Mouse (Mus musculus) limb, embryonic 14.5 days (tissue): ENCODE measurements around the gene Tspan12. TPM values are rescaled to one million over a fixed set of nuclear protein-coding genes. Genes with fewer than 3 reads are reported as not detected.

ENCODE experiments used
- ATAC-seq: fragments of 200-750 bp; cut with Nextera tagmentation; 2 replicates; pipeline ENCODE4 v1.8.0; 2017; ENCODE audit warnings: low read depth, moderate number of reproducible peaks, moderate TSS enrichment; ENCODE audit not compliant: low FRiP score
- DNase-seq: peaks from one replicate; pipeline ENCODE4 v3.0.0-alpha.2; 2015; ENCODE audit warnings: low spot score
- H3K27ac ChIP-seq: fragments of 300-500 bp; sonication (generic); replicated peaks from 2 replicates; pipeline ENCODE4 v1.5.1; 2014; ENCODE audit warnings: low read depth, mild to moderate bottlenecking, low read length, moderate library complexity, mixed read lengths
- H3K27me3 ChIP-seq: fragments of 300-500 bp; sonication (generic); 2 replicates; pipeline ENCODE4 v1.6.1; 2014; ENCODE audit warnings: low read length, mixed read lengths; ENCODE audit not compliant: control insufficient read depth, insufficient read depth
- H3K36me3 ChIP-seq: fragments of 300-500 bp; sonication (generic); 2 replicates; pipeline ENCODE4 v1.6.1; 2014; ENCODE audit warnings: mild to moderate bottlenecking, low read length, moderate library complexity, mixed read lengths; ENCODE audit not compliant: control insufficient read depth, insufficient read depth
- H3K4me1 ChIP-seq: fragments of 300-500 bp; sonication (generic); 2 replicates; pipeline ENCODE4 v1.6.1; 2014; ENCODE audit warnings: antibody characterized with exemption, low read length, mixed read lengths; ENCODE audit not compliant: control insufficient read depth, insufficient read depth
- H3K4me2 ChIP-seq: fragments of 300-500 bp; sonication (generic); replicated peaks from 2 replicates; pipeline ENCODE4 v1.6.1; 2014; ENCODE audit warnings: low read depth, mild to moderate bottlenecking, low read length, moderate library complexity; ENCODE audit not compliant: severe bottlenecking
- H3K4me3 ChIP-seq: fragments of 300-500 bp; sonication (generic); replicated peaks from 2 replicates; pipeline ENCODE4 v1.5.1; 2014; ENCODE audit warnings: low read length
- H3K9ac ChIP-seq: fragments of 300-500 bp; sonication (generic); 2 replicates; pipeline ENCODE4 v1.6.1; 2014; ENCODE audit warnings: mild to moderate bottlenecking, low read depth, low read length, moderate library complexity; ENCODE audit not compliant: severe bottlenecking
- H3K9me3 ChIP-seq: fragments of 300-500 bp; sonication (generic); 2 replicates; pipeline ENCODE4 v1.6.1; 2016; ENCODE audit warnings: low read length; ENCODE audit not compliant: control insufficient read depth
- POLR2A ChIP-seq: fragments of 200-500 bp; IDR thresholded peaks from 2 replicates; pipeline ENCODE4 v1.8.0; 2012; ENCODE audit warnings: inconsistent platforms, mild to moderate bottlenecking, moderate library complexity, borderline replicate concordance; ENCODE audit not compliant: insufficient read depth, insufficient read length; ENCODE audit errors: extremely low read depth
- WGBS: fragments of 180-500 bp; shearing (Covaris S2); extraction: QIAGEN DNeasy Blood & Tissue Kit; methylation state at CpG from one replicate; pipeline ENCODE4 v1.1.7; 2014; 5-methylcytosine and 5-hydroxymethylcytosine counted together
- polyA plus RNA-seq, 2 experiments: library from polyadenylated mRNA; depleted of rRNA in 1 of 2; stranded (reverse) in 1 of 2; unstranded in 1 of 2; fragments of >200 nt; fragmentation: Nextera tagmentation in 1 of 2; extraction: Ambion mirVana in 1 of 2; gene quantifications; 2 replicates each; pipeline versions ENCODE4 v1.2.1 to v1.2.3; 2012 to 2014

Gene Tspan12
- polyA plus RNA-seq, 2 experiments, result 10.2 to 34.0 TPM

DNA sequence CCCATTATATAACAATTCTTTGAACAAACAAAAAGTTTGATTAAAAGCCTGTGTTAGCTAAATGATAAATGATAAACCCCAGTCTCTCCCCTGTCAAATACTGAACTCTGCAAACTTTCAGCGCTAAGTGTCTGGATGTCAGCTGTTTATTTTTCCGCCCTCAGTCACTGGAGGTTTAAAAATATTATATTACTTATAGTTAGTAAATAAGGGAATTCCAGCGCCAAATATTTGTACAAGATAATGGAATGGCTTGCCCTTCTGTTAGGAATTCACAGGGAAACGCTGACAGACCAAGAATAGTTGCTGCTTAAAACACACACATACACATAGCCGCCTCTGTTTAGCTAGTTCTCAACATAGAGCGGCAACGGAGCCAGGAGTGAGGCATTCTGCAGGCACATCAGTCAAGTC is 29.6 kb downstream of the Tspan12 start:
- TF ChIP-seq POLR2A, result no peak
- Histone ChIP-seq H3K4me3 (no peak overlapping the region), H3K4me1 (peaks cover 6% of the 10 kb centered on the region; the same call in 1 of the 2 replicates), H3K36me3 (no peaks in the 10 kb centered on the region), H3K9ac (no peak overlapping the region), H3K9me3 (no peaks in the 10 kb centered on the region), H3K27ac (no peak overlapping the region), H3K4me2 (no peak overlapping the region), H3K27me3 (no peaks in the 10 kb centered on the region)
- 76% methylated on average over 7 of the region's 7 CpGs for WGBS
- ATAC-seq, result no peak
- no peak for DNase-seq

DNA sequence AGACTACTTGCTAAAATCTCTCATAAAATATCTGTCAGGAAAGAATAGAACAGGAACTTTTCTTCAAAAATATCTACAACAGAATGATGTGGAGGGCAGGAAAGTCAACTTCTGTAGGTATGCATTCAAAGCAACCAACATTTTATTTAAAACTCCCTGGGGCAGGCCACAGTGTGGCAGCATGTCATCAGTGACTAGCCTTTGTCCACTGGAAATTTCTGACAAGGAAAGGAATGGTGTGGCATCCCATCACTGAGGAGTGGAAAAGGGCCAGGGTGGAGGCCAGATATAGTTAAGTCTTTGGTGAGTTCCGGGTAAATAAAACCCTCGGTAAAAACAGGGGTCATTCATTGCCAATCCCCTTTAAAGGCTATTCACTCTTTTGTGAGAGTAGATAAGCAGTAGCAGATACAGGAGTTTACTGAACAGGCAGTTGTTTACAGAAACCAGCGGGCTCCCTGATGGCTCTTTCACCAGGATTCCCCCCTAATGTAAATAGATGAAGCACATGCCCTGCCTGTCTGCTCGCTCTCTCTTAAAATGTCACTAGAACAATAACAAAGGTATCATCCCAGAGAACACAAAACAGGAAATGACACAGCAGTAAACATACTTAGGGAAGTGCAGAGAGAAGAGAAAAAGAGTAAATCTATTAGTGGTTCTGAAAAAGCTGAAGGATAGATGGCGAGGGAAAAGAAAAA is 34.1 kb downstream of the Tspan12 start:
- TF ChIP-seq POLR2A, result no peak
- Histone ChIP-seq H3K27me3 (no peaks in the 10 kb centered on the region), H3K4me2 (no peak overlapping the region), H3K9ac (no peak overlapping the region), H3K4me1 (peaks cover 5% of the 10 kb centered on the region; the same call in 1 of the 2 replicates), H3K9me3 (no peaks in the 10 kb centered on the region), H3K27ac (no peak overlapping the region), H3K4me3 (no peak overlapping the region), H3K36me3 (peaks cover 4% of the 10 kb centered on the region)
- DNase-seq (no peak), ATAC-seq (no peak)
- 42% methylated on average over 5 of the region's 5 CpGs for WGBS

DNA sequence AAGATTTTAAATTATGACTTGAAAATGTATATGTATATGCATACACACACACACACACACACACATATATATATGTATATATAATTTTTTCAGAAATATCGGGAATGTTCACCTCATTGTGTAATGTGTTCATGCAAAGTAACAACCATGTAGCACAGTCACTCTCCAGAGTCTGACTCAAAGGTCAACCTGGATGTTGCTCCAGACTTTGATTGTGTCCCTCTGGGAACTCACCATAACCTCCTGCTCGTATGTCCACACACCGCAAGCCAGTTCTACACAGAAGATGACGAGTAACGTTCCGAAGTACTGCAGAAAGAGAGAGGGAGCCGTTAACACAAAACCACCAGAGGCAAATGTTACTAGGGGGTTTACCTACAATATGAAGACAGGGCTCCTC is 46.3 kb downstream of the Tspan12 start:
- TF ChIP-seq POLR2A, result no peak
- H3K4me2 ChIP-seq, result no peak overlapping the region
- no peaks in the 10 kb centered on the region for H3K36me3 ChIP-seq
- H3K9me3 ChIP-seq, result no peaks in the 10 kb centered on the region
- ATAC-seq (no peak), DNase-seq (no peak)
- 81% methylated on average over 7 of the region's 7 CpGs for WGBS
- no peak overlapping the region for H3K4me3 ChIP-seq
- no peaks in the 10 kb centered on the region for H3K27me3 ChIP-seq
- H3K9ac ChIP-seq, result no peak overlapping the region
- peaks cover 18% of the 10 kb centered on the region for H3K4me1 ChIP-seq
- H3K27ac ChIP-seq, result no peak overlapping the region

DNA sequence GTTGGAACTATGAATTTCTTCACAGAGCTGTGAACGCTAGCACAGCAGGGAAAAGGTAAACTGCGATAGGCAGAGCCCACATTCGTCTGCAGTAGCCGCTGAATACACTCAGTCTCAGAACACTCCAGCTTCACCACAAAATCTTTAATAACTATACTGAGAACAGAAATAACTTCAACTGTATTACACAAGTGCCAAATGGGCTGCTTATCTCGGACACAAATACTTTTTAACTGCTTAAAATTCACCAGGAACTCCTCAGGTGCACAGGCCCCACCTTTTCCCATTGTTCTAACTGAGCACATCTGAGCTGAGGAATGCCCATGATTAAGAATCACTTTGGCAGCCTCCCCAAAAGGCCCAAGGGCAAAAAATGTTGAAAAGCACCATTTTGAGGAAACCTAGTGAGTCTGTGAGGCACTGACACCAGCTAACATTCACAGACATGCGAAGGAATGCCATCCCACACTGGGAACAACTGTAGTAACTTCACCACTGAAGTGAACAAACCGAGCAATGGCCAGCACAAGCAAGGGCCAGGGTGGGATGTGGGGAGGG is 47.2 kb downstream of the Tspan12 start:
- 58% methylated on average over 7 of the region's 7 CpGs for WGBS
- Histone ChIP-seq H3K9me3 (no peaks in the 10 kb centered on the region), H3K36me3 (no peaks in the 10 kb centered on the region), H3K4me3 (no peak overlapping the region), H3K27ac (0 out of 2 replicates have a peak overlapping the region, but pooled peaks have one; percentile 4), H3K27me3 (no peaks in the 10 kb centered on the region), H3K9ac (no peak overlapping the region), H3K4me2 (no peak overlapping the region), H3K4me1 (peaks cover 18% of the 10 kb centered on the region)
- ATAC-seq (no peak), DNase-seq (no peak)
- no peak for TF ChIP-seq POLR2A

DNA sequence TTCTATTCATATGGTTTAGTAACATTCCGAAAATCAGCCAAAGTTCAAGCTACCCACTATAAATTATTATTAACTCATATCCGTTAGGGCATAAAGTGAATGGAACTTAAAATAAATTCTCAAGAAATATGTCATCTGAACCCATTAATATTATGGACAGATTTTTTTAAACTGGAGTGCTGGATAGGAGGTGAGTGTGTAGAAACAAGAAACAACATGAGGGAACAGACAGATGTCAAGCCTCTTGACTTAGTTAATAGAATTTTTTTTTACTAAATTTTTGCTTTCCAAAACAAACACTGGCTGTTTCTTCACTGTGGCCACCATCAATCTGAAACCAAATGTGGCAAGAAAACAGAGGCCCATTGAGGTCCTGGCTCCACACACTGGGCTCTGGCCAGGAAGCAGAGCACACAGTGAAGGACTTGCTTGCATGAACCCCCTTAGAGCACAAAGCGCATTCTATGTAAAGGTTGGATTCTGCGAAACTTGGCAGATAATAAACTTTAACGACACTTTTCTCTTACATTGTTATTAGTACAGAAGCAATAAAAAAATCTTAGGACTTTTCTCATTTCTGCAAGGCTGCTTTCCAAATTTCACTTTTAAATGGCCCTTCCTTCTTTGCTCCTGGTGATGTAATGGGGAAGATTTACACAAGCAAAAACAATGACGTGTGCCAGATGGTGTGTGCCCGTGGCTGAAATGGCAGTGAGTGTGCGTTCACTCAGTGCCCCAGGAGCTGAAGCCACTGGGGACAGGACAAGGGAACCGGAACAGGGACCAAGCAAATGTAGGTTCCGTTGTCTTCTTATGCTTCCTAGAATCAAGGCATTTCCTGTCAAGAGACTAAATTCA is 48.6 kb downstream of the Tspan12 start:
- no peaks in the 10 kb centered on the region for H3K27me3 ChIP-seq
- no peak overlapping the region for H3K9ac ChIP-seq
- DNase-seq (peak; percentile 40), ATAC-seq (peak; percentile 82)
- 46% methylated on average over 10 of the region's 10 CpGs for whole genome bisulfite sequencing
- H3K4me2 ChIP-seq, result 0 out of 2 replicates have a peak overlapping the region, but pooled peaks have one; percentile 3
- no peak overlapping the region for H3K4me3 ChIP-seq
- peaks cover 18% of the 10 kb centered on the region for H3K4me1 ChIP-seq
- no peaks in the 10 kb centered on the region for H3K36me3 ChIP-seq
- H3K27ac ChIP-seq, result peak overlapping the region; percentile 70
- TF ChIP-seq POLR2A, result no peak
- H3K9me3 ChIP-seq, result no peaks in the 10 kb centered on the region
